Mouse (Mus musculus) splenic B cell, adult 2 months (primary cell): ENCODE measurements around the gene Slc22a7.

ENCODE experiments used
- DNase-seq: peaks from one replicate; pipeline ENCODE4 v3.0.0-alpha.2; 2011; ENCODE audit warnings: low read depth, low spot score
- H3K27me3 ChIP-seq: 2 replicates; pipeline ENCODE4 v1.6.1; 2012; ENCODE audit warnings: mild to moderate bottlenecking, low read length, moderate library complexity, mixed read lengths; ENCODE audit not compliant: control insufficient read depth, poor library complexity, insufficient read depth, severe bottlenecking
- H3K36me3 ChIP-seq: 2 replicates; pipeline ENCODE4 v1.6.1; 2012; ENCODE audit warnings: mild to moderate bottlenecking, low read length, moderate library complexity, mixed read lengths; ENCODE audit not compliant: control insufficient read depth, poor library complexity, insufficient read depth, severe bottlenecking

Slc22a7 gene

GRCm38 (mm10) chr17:46438298-46438873 lies at the start of gene Slc22a7:
Gene Slc22a7, minus strand, starts transcription at chr17:46438457.
- H3K27me3 ChIP-seq: peaks cover 3% of the 10 kb centered on the region; the same call in 1 of the 2 replicates
- H3K36me3 ChIP-seq: no peaks in the 10 kb centered on the region
- DNase-seq: no peak

GRCm38 (mm10) chr17:46487431-46487830 lies 49.2 kb upstream of the Slc22a7 start, which contains the start of gene Ttbk1:
Gene Ttbk1, minus strand, starts transcription at chr17:46487675.
- no peaks in the 10 kb centered on the region; the same call in 1 of the 2 replicates for H3K27me3 ChIP-seq
- peak; percentile 47 for DNase-seq
- H3K36me3 ChIP-seq: no peaks in the 10 kb centered on the region

- H3K27me3 ChIP-seq: no peaks in the 10 kb centered on the region; the same call in 1 of the 2 replicates
- no peaks in the 10 kb centered on the region for H3K36me3 ChIP-seq
- peak; percentile 3 for DNase-seq
Measured at GRCm38 (mm10) chr17:46486995-46487394, 48.7 kb upstream of the Slc22a7 start.

- no peaks in the 10 kb centered on the region; the same call in 1 of the 2 replicates for H3K27me3 ChIP-seq
- peak; percentile 63 for DNase-seq
- no peaks in the 10 kb centered on the region for H3K36me3 ChIP-seq
Measured at GRCm38 (mm10) chr17:46484461-46484875, 46.2 kb upstream of the Slc22a7 start.

GRCm38 (mm10) chr17:46484021-46484431 lies 45.8 kb upstream of the Slc22a7 start:
- peak; percentile 49 for DNase-seq
- Histone ChIP-seq H3K36me3 (no peaks in the 10 kb centered on the region), H3K27me3 (no peaks in the 10 kb centered on the region; the same call in 1 of the 2 replicates)

GRCm38 (mm10) chr17:46483561-46484001 lies 45.3 kb upstream of the Slc22a7 start:
- Histone ChIP-seq H3K36me3 (no peaks in the 10 kb centered on the region), H3K27me3 (no peaks in the 10 kb centered on the region; the same call in 1 of the 2 replicates)
- peak; percentile 25 for DNase-seq

GRCm38 (mm10) chr17:46477286-46477685 lies 39.0 kb upstream of the Slc22a7 start:
- no peak for DNase-seq
- Histone ChIP-seq H3K36me3 (no peaks in the 10 kb centered on the region), H3K27me3 (no peaks in the 10 kb centered on the region)

- H3K36me3 ChIP-seq: no peaks in the 10 kb centered on the region
- no peak for DNase-seq
- H3K27me3 ChIP-seq: no peaks in the 10 kb centered on the region
Measured at GRCm38 (mm10) chr17:46476601-46477000, 38.3 kb upstream of the Slc22a7 start.

GRCm38 (mm10) chr17:46467830-46468229 lies 29.6 kb upstream of the Slc22a7 start:
- Histone ChIP-seq H3K36me3 (no peaks in the 10 kb centered on the region), H3K27me3 (no peaks in the 10 kb centered on the region; the same call in 1 of the 2 replicates)
- DNase-seq: no peak

- DNase-seq: no peak
- no peaks in the 10 kb centered on the region for H3K36me3 ChIP-seq
Measured at GRCm38 (mm10) chr17:46462226-46462625, 24.0 kb upstream of the Slc22a7 start.

GRCm38 (mm10) chr17:46461347-46461746 lies 23.1 kb upstream of the Slc22a7 start:
- no peak for DNase-seq
- no peaks in the 10 kb centered on the region for H3K36me3 ChIP-seq

More at GRCm38 (mm10) chr17:46462226-46462625, 24.0 kb upstream of the Slc22a7 start:
- H3K27me3 ChIP-seq: no peaks in the 10 kb centered on the region; the same call in 1 of the 2 replicates

GRCm38 (mm10) chr17:46460673-46461072 lies 22.4 kb upstream of the Slc22a7 start:
- no peak for DNase-seq
- no peaks in the 10 kb centered on the region for H3K36me3 ChIP-seq
- H3K27me3 ChIP-seq: no peaks in the 10 kb centered on the region; the same call in 1 of the 2 replicates

More at GRCm38 (mm10) chr17:46461347-46461746, 23.1 kb upstream of the Slc22a7 start:
- no peaks in the 10 kb centered on the region; the same call in 1 of the 2 replicates for H3K27me3 ChIP-seq

- no peak for DNase-seq
- H3K36me3 ChIP-seq: no peaks in the 10 kb centered on the region
- peaks cover 4% of the 10 kb centered on the region for H3K27me3 ChIP-seq
Measured at GRCm38 (mm10) chr17:46458439-46458838, 20.2 kb upstream of the Slc22a7 start.

- DNase-seq: peak; percentile 77
- Histone ChIP-seq H3K27me3 (peaks cover 4% of the 10 kb centered on the region), H3K36me3 (no peaks in the 10 kb centered on the region)
Measured at GRCm38 (mm10) chr17:46457791-46458190, 19.5 kb upstream of the Slc22a7 start.

GRCm38 (mm10) chr17:46455110-46455691 lies 16.9 kb upstream of the Slc22a7 start:
- H3K36me3 ChIP-seq: no peaks in the 10 kb centered on the region
- peaks cover 4% of the 10 kb centered on the region for H3K27me3 ChIP-seq
- DNase-seq: no peak
